Mouse (Mus musculus) embryonic fibroblast, embryonic 13.5 days (primary cell): ENCODE measurements around the gene Macrod2. TPM values are rescaled to one million over a fixed set of nuclear protein-coding genes. Genes with fewer than 3 reads are reported as not detected.

ENCODE experiments used
- H3K27ac ChIP-seq: 2 replicates; pipeline ENCODE4 v1.5.1; 2012; ENCODE audit warnings: low read length, control low read depth, inconsistent platforms; ENCODE audit not compliant: insufficient read depth
- H3K4me1 ChIP-seq: 2 replicates; pipeline ENCODE4 v1.6.1; 2011; ENCODE audit warnings: low read length; ENCODE audit not compliant: control insufficient read depth, insufficient read depth
- H3K4me3 ChIP-seq: 2 replicates; pipeline ENCODE4 v1.5.1; 2011; ENCODE audit warnings: mild to moderate bottlenecking, control low read depth, low read length; ENCODE audit not compliant: insufficient read depth
- CTCF ChIP-seq: IDR thresholded peaks from 2 replicates; pipeline ENCODE4 v1.5.1; 2011; ENCODE audit warnings: mild to moderate bottlenecking, control low read depth, low read length, moderate library complexity, borderline replicate concordance; ENCODE audit not compliant: insufficient read depth
- POLR2A ChIP-seq: IDR thresholded peaks from 2 replicates; pipeline ENCODE4 v1.6.1; 2011; ENCODE audit warnings: low read depth, mild to moderate bottlenecking, control low read depth, low read length, moderate library complexity
- polyA plus RNA-seq: library from polyadenylated mRNA; stranded (reverse); fragments of >200 nt; gene quantifications from 2 replicates; pipeline ENCODE4 v1.2.4, GENCODE M21; 2011; ENCODE audit warnings: low read depth; ENCODE audit not compliant: missing spikeins, insufficient read length

Gene Macrod2
- polyA plus RNA-seq, 1 experiment = 8.6 TPM

DNA sequence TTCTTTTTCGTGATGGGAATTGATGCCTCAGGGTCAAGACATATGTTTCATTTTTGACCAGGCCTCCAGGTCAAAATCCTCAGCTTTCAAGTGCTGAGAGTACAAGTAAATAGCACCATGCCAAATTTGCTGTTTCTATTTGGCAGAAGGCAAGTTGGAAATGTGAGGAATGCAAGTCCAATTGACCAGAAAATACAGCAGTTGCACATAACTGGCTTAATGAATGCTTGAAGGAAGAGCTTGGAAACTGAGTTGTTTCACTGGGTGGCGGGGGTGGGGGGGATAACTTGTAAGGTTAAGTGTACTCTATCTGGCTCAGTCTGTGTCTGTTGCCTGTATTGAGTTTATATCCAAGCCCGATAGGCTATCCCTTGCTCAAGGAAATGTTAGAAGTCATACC, 913.3 kb downstream of the Macrod2 start:
- Histone ChIP-seq H3K4me3 (no peak overlapping the region), H3K27ac (no peak overlapping the region), H3K4me1 (0 out of 2 replicates have a peak, but pooled peaks cover 3% of the 10 kb centered on the region)
- TF ChIP-seq POLR2A = no peak

DNA sequence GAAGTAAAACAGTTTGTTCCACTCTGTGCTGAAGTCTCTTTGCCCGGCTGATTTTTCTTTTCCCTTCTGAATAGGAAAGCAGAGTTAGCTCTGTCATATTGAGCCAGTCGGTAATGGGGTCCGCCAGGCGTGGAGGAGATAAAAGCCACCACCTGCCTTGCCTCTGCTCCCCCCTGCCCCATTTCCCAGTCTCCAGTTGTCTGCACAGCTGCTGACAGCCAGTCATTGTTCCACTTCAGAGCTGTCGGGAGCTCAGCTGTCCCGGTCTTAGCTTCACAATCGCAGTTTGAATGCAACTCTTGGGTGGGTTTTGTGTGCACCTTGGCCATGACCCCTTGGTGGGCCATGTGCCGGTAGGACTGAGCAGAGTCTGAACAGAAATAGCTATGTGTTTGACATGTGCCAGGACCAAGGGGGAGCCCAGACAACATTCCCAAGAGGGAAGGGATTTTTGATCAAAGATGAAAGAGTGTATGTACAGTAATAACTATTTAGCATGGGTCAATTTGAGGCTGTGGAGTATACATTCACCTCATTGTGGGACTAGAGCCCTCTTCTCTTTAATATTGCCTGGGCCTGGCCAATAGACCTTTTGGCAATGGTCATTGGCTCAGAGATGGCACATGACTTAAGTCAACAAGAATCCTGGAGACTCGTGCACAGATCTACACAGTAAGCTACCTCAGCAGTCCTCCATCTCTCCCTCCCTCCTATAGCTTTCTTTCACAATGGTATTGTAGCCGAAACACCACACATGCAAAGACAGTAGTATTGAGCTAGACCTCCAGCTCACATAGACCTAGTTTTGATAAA, 917.2 kb downstream of the Macrod2 start:
- Histone ChIP-seq H3K4me3 (no peak overlapping the region), H3K27ac (no peak overlapping the region), H3K4me1 (0 out of 2 replicates have a peak, but pooled peaks cover 3% of the 10 kb centered on the region)
- TF ChIP-seq POLR2A (no peak), CTCF (no peak)

DNA sequence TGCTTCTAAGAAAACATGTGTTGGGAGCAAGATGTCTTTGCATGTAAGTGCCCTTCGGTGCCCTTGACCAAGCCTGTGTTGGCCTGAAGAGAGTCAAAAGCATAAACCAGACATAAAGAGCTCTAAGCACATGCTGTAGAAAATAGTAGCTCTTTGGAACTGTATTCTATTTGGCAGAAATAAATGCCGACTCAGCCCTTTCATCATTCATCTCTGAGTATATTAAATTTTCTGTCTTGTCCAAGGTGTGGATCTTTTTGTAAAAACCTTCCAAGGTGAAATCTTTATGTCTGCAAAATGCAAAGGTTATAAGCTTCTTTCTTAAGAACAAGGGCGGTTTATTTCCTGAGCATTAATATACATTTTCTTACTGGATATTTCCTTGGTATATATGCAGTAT, 920.2 kb downstream of the Macrod2 start:
- Histone ChIP-seq H3K27ac (no peak overlapping the region), H3K4me3 (no peak overlapping the region), H3K4me1 (no peaks in the 10 kb centered on the region)
- TF ChIP-seq POLR2A (no peak), CTCF (no peak)

DNA sequence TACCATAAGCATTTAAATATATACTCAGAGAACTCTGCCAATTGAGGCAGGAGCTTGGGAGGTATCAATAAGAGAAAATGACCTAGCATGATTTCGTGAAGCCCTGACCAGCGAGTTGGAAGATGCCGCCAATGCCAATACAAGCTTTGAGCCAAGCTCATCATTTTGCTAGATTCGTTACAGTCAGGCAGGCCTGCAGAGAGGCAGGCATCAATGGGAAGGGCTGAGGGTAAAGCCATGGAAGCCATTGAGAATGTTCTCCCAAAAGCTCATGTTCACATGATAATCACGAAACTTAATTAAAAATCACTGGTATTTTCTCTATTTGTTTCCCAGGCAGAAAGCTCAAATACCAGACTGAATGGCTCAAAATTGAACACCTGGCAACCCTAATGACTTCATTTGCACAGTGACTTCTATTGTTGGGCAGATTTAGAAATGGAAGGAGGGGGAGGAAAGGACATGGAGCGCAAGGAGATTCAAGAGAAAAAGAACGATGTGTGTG, 928.9 kb downstream of the Macrod2 start:
- Histone ChIP-seq H3K4me3 (no peak overlapping the region), H3K4me1 (no peaks in the 10 kb centered on the region; the same call in 1 of the 2 replicates), H3K27ac (no peak overlapping the region)
- no peak for TF ChIP-seq POLR2A
- TF ChIP-seq CTCF = no peak

DNA sequence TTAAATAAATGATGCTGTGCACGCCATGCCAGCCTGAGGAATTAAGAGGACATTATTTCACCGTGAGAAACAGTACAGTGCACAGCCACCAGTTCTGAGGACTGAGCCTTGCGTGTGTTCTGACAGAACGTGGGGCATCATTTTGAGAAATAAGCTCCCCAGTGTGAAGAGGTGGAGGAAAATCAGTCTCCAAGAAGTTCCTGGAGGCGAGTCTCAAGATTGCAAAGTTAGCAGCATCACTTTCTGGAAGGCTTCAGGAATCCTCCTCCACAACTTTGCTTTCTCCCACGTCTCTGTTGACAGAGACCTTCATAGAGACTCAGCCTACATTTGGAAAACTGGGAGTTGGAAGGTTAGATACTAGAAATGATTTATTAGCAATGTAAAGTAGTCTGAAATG, 932.2 kb downstream of the Macrod2 start:
- no peak overlapping the region for H3K27ac ChIP-seq
- no peaks in the 10 kb centered on the region for H3K4me1 ChIP-seq
- no peak overlapping the region for H3K4me3 ChIP-seq
- no peak for TF ChIP-seq POLR2A
- TF ChIP-seq CTCF = no peak

DNA sequence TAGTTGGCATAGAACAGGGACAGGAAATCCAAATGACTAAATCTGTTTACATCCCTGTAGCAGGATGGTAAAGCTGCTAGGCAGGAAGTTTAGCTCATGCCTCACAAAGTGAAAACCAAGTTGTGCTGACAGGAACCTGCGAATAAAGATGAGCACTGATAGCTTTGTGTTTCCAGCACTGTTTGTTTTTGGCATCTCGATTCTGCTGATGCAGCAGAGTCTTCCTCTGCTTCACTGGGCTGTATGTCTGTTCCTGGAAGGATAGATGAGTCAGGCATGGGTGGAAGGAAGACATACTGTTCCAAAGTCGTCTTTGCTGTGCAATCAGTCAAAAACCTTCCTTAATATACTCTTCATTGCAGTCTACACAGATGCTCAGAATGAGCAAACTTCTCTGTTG, 942.6 kb downstream of the Macrod2 start:
- no peak for TF ChIP-seq POLR2A
- TF ChIP-seq CTCF = no peak
- Histone ChIP-seq H3K4me3 (no peak overlapping the region), H3K27ac (no peak overlapping the region), H3K4me1 (no peaks in the 10 kb centered on the region; the same call in 1 of the 2 replicates)

DNA sequence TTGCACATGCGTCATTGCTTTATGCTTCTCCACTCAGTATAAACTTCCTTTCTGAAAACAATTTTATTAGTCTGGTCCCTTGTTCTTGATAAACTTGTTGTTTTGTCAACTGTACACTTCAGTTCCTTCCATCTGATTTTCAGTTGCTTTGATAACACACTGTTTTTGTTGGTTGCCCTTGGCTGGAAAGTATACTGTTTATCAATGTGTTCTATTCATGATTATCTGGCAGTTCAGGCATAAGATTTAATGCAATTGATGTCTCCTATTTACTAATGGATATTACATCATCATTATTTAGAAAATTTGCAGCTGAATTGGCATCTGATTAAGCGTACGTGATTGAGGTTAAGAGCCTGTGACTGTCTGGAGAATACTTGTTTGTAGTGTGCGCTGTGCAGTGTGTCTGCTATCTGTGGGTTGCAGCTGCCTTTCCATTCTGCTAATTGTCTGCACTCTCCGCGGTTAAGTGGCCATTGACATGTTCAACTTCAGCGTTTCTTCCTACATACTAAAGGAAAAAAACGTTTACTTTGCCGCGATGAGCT, 949.0 kb downstream of the Macrod2 start:
- H3K27ac ChIP-seq = no peak overlapping the region
- no peak overlapping the region for H3K4me3 ChIP-seq
- TF ChIP-seq CTCF (no peak), POLR2A (no peak)
- no peaks in the 10 kb centered on the region for H3K4me1 ChIP-seq

DNA sequence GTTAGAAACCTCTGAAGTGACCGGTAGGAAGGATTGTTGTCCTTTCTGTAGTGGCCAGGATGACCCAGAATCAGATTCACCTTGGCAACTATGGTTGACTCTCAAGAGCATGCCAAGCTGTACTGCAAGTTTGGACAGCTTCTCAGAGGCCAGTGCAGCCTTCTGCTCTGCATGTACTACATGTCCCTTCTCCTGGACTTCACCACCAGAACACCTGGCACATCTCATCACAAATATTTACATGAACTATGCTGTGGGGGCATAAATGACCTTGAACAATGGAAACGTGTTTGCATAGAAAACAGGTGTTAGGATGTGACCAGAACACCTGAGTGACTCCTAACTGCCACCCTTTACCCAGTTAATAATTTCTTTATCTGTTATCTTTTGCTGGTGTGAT, 957.5 kb downstream of the Macrod2 start:
- no peak overlapping the region for H3K27ac ChIP-seq
- no peak for TF ChIP-seq POLR2A
- no peak for TF ChIP-seq CTCF
- no peaks in the 10 kb centered on the region for H3K4me1 ChIP-seq
- H3K4me3 ChIP-seq = no peak overlapping the region

DNA sequence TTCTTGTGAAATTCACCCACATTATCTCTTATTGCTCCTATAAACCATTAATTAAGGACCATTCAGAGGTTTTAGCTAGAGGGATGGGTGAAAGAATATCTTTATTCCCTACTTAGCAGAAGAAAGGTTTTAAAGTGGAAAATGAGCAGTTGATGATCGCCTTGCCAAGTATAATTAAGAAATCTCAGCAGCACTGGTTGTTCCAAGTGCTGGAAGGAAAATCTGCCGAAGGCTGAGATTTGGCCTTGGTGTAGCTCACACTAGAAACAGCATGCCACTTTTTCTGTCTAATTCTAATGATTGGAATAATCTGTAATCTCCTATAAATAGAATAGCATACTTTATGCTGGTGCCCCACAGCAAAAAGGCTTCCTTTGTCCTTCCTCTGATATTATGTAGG, 993.5 kb downstream of the Macrod2 start:
- TF ChIP-seq CTCF (no peak), POLR2A (no peak)
- Histone ChIP-seq H3K27ac (no peak overlapping the region), H3K4me1 (no peaks in the 10 kb centered on the region; the same call in 1 of the 2 replicates), H3K4me3 (no peak overlapping the region)

DNA sequence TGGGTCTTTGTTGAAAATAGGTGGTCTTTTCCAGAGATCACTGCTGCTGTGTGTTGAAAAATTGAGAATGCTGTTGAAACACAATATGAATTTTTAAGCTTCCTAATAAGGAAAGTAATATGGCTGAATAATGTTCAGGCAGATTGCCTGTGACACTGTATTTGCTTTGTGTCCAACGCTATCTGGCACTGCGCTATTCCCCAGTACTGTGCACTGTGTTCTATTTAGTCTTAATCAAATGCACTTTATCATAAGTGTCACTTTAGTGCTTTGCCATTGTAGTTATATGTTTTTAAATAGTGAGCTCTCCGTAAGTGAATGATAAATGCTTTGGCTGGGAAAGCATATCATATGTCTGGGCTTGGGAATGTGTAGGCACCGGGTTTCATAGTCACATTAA, 996.1 kb downstream of the Macrod2 start:
- TF ChIP-seq POLR2A (no peak), CTCF (no peak)
- H3K4me3 ChIP-seq = no peak overlapping the region
- H3K4me1 ChIP-seq = no peaks in the 10 kb centered on the region; the same call in 1 of the 2 replicates
- H3K27ac ChIP-seq = no peak overlapping the region

DNA sequence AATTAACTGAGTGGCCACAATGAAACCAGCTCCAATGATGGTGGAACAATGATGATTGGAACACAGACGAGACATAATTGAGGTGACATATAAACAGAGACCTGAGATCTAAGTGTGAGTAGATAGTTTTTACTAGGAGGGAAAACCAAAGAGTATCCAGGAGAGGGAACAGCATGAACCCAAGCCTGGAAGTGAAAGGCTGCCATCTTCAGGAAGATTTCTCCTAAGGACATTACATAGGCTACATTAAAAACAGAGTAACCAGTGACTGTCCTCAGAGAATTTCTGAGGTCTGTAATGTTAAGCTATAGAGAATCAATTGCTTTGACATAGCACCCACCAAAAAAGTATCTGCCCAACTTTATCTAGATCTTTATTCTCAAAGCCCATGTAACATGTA, 999.7 kb downstream of the Macrod2 start:
- Histone ChIP-seq H3K4me3 (no peak overlapping the region), H3K4me1 (no peaks in the 10 kb centered on the region), H3K27ac (no peak overlapping the region)
- no peak for TF ChIP-seq POLR2A
- no peak for TF ChIP-seq CTCF
